Mouse (Mus musculus) cerebellum, adult 2 months (tissue): ENCODE data around the gene Tmem121. TPM values are rescaled to one million over a fixed set of nuclear protein-coding genes. Genes with fewer than 3 reads are reported as not detected.

Experiments
- DNase-seq, 2 experiments: peaks; one replicate each; pipeline ENCODE4 v3.0.0; 2021
- H3K27ac ChIP-seq: fragments of 200-500 bp; 2 replicates; pipeline ENCODE4 v1.5.1; 2012; ENCODE audit warnings: low read length, control low read depth, inconsistent platforms; ENCODE audit not compliant: insufficient read depth
- H3K27me3 ChIP-seq: fragments of 200-500 bp; 2 replicates; pipeline ENCODE4 v1.6.1; 2012; ENCODE audit warnings: inconsistent platforms, mild to moderate bottlenecking, low read length, moderate library complexity; ENCODE audit not compliant: control insufficient read depth, insufficient read depth
- H3K4me1 ChIP-seq: fragments of 200-500 bp; 2 replicates; pipeline ENCODE4 v1.6.1; 2011; ENCODE audit warnings: low read length; ENCODE audit not compliant: control insufficient read depth, insufficient read depth
- H3K4me3 ChIP-seq: fragments of 200-500 bp; replicated peaks from 2 replicates; pipeline ENCODE3; 2011; ENCODE audit warnings: mild to moderate bottlenecking, low read depth, low read length, control low read depth; ENCODE audit not compliant: insufficient read depth
- CTCF ChIP-seq: fragments of 200-500 bp; IDR thresholded peaks from 2 replicates; pipeline ENCODE4 v1.5.1; 2011; ENCODE audit warnings: low read depth, mild to moderate bottlenecking, control low read depth, low read length, moderate library complexity, borderline replicate concordance; ENCODE audit not compliant: insufficient read depth
- POLR2A ChIP-seq: fragments of 200-500 bp; IDR thresholded peaks from 2 replicates; pipeline ENCODE4 v1.6.1; 2011; ENCODE audit warnings: low read length, control low read depth, borderline replicate concordance; ENCODE audit not compliant: insufficient read depth
- WGBS: fragments of 180-500 bp; shearing (Covaris S2); methylation state at CpG from one replicate; pipeline ENCODE4 v1.1.7; 2018; 5-methylcytosine and 5-hydroxymethylcytosine counted together
- polyA plus RNA-seq: library from polyadenylated mRNA; depleted of rRNA; stranded (reverse); fragments of >200 nt; gene quantifications from 2 replicates; pipeline ENCODE4 v1.2.3, GENCODE M21; 2012

The Tmem121 gene
- polyA plus RNA-seq, 1 experiment: 31.3 TPM

- Histone ChIP-seq H3K27me3 (0 out of 2 replicates have a peak, but pooled peaks cover 2% of the 10 kb centered on the region), H3K4me3 (no peak overlapping the region), H3K27ac (no peak overlapping the region), H3K4me1 (peaks cover 18% of the 10 kb centered on the region)
- DNase-seq: no peak
- TF ChIP-seq POLR2A: no peak
- TF ChIP-seq CTCF: no peak
- WGBS: 4% methylated on average over 36 of the region's 36 CpGs
Measured at GRCm38 (mm10) chr12:113151661-113152271, 34.0 kb upstream of the Tmem121 start.

- DNase-seq: no peak
- 42% methylated on average over 19 of the region's 19 CpGs for WGBS
- H3K27ac ChIP-seq: no peak overlapping the region
- TF ChIP-seq POLR2A (no peak), CTCF (no peak)
- 0 out of 2 replicates have a peak, but pooled peaks cover 2% of the 10 kb centered on the region for H3K27me3 ChIP-seq
- H3K4me3 ChIP-seq: no peak overlapping the region
- peaks cover 13% of the 10 kb centered on the region for H3K4me1 ChIP-seq
Measured at GRCm38 (mm10) chr12:113152272-113152661, 33.5 kb upstream of the Tmem121 start.

GRCm38 (mm10) chr12:113152991-113153525 is 32.7 kb upstream of the Tmem121 start:
- Histone ChIP-seq H3K27me3 (0 out of 2 replicates have a peak, but pooled peaks cover 2% of the 10 kb centered on the region), H3K27ac (no peak overlapping the region), H3K4me3 (no peak overlapping the region), H3K4me1 (peaks cover 5% of the 10 kb centered on the region)
- no peak for DNase-seq
- WGBS: 86% methylated on average over 6 of the region's 6 CpGs
- TF ChIP-seq CTCF (no peak), POLR2A (no peak)

GRCm38 (mm10) chr12:113153971-113154370 is 31.8 kb upstream of the Tmem121 start:
- Histone ChIP-seq H3K27ac (no peak overlapping the region), H3K27me3 (0 out of 2 replicates have a peak, but pooled peaks cover 2% of the 10 kb centered on the region), H3K4me3 (no peak overlapping the region), H3K4me1 (no peaks in the 10 kb centered on the region; the same call in 1 of the 2 replicates)
- no peak for DNase-seq
- TF ChIP-seq CTCF: no peak
- WGBS: 94% methylated on average over 7 of the region's 7 CpGs

- 0 out of 2 replicates have a peak, but pooled peaks cover 2% of the 10 kb centered on the region for H3K27me3 ChIP-seq
- H3K4me3 ChIP-seq: no peak overlapping the region
- no peak for DNase-seq
- no peaks in the 10 kb centered on the region; the same call in 1 of the 2 replicates for H3K4me1 ChIP-seq
- WGBS: 87% methylated on average over 6 of the region's 6 CpGs
- no peak overlapping the region for H3K27ac ChIP-seq
- TF ChIP-seq CTCF (no peak), POLR2A (no peak)
Measured at GRCm38 (mm10) chr12:113154747-113155075, 31.0 kb upstream of the Tmem121 start.

- peak overlapping the region; percentile 60 for H3K4me3 ChIP-seq
- H3K27me3 ChIP-seq: 0 out of 2 replicates have a peak, but pooled peaks cover 2% of the 10 kb centered on the region
- peak; percentile 54 to 59 for DNase-seq
- H3K4me1 ChIP-seq: no peaks in the 10 kb centered on the region; the same call in 1 of the 2 replicates
- 4% methylated on average over 32 of the region's 32 CpGs for WGBS
- peak overlapping the region; percentile 21; the same call in 1 of the 2 replicates for H3K27ac ChIP-seq
- TF ChIP-seq POLR2A (no peak), CTCF (no peak)
Measured at GRCm38 (mm10) chr12:113155076-113155771, 30.5 kb upstream of the Tmem121 start.

- H3K4me3 ChIP-seq: peak within 1 kb of the TSS; percentile 60
- peak; percentile 20; the same call in 1 of the 2 replicates for TF ChIP-seq POLR2A
- peak; percentile 88 for TF ChIP-seq CTCF
- 0 out of 2 replicates have a peak, but pooled peaks cover 2% of the 10 kb centered on the region for H3K27me3 ChIP-seq
- H3K4me1 ChIP-seq: no peaks in the 10 kb centered on the region; the same call in 1 of the 2 replicates
- WGBS: under 1% methylated on average over 46 of the region's 46 CpGs
- H3K27ac ChIP-seq: peak within 1 kb of the TSS; percentile 21; the same call in 1 of the 2 replicates
- peak; percentile 99 for DNase-seq
Measured at GRCm38 (mm10) chr12:113155887-113156539, 29.7 kb upstream of the Tmem121 start, which contains the start of gene Tedc1. Tedc1 (plus strand) TSS chr12:113156421.
